Mouse (Mus musculus) heart, postnatal 0 days (tissue): ENCODE measurements around the gene Cdc42ep2. TPM values are rescaled to one million over a fixed set of nuclear protein-coding genes. Genes with fewer than 3 reads are reported as not detected.
"Not testable (repeated sequence)": the region's sequence is repeated elsewhere in the genome, so short reads cannot be mapped to it uniquely, and the experiment has no call there.

ENCODE experiments used
- ATAC-seq: fragments of 200-750 bp; cut with Nextera tagmentation; 2 replicates; pipeline ENCODE4 v1.8.0; 2017; ENCODE audit warnings: low read depth, moderate number of reproducible peaks, moderate library complexity; ENCODE audit not compliant: insufficient read depth
- DNase-seq: peaks from one replicate; pipeline ENCODE4 v3.0.0-alpha.2; 2016; ENCODE audit warnings: low spot score
- H3K27ac ChIP-seq: fragments of 300-500 bp; sonication (generic); 2 replicates; pipeline ENCODE4 v1.5.1; 2014; ENCODE audit warnings: low read depth, mild to moderate bottlenecking
- H3K27me3 ChIP-seq: fragments of 300-500 bp; sonication (generic); 2 replicates; pipeline ENCODE4 v1.6.1; 2014; ENCODE audit warnings: low read length, mixed read lengths; ENCODE audit not compliant: control insufficient read depth, insufficient read depth
- H3K36me3 ChIP-seq: fragments of 300-500 bp; sonication (generic); replicated peaks from 2 replicates; pipeline ENCODE4 v1.6.1; 2014; ENCODE audit warnings: low read length, mixed read lengths; ENCODE audit not compliant: control insufficient read depth, insufficient read depth
- H3K4me1 ChIP-seq: fragments of 300-500 bp; sonication (generic); 2 replicates; pipeline ENCODE4 v1.6.1; 2014; ENCODE audit warnings: antibody characterized with exemption; ENCODE audit not compliant: control insufficient read depth, insufficient read depth
- H3K4me2 ChIP-seq: fragments of 300-500 bp; sonication (generic); 2 replicates; pipeline ENCODE4 v1.6.1; 2014; ENCODE audit warnings: low read depth, mild to moderate bottlenecking, low read length, moderate library complexity
- H3K4me3 ChIP-seq: fragments of 300-500 bp; sonication (generic); 2 replicates; pipeline ENCODE4 v1.5.1; 2014; ENCODE audit warnings: low read depth, low read length
- H3K9ac ChIP-seq: fragments of 300-500 bp; sonication (generic); replicated peaks from 2 replicates; pipeline ENCODE4 v1.6.1; 2014; ENCODE audit warnings: low read depth, low read length, mixed read lengths
- H3K9me3 ChIP-seq: fragments of 300-500 bp; sonication (generic); replicated peaks from 2 replicates; pipeline ENCODE4 v1.6.1; 2016; ENCODE audit warnings: low read length; ENCODE audit not compliant: control insufficient read depth
- CTCF ChIP-seq: IDR thresholded peaks from 2 replicates; pipeline ENCODE4 v1.5.1; 2016; ENCODE audit warnings: antibody characterized with exemption, control low read depth, low read depth
- EP300 ChIP-seq: IDR thresholded peaks from 2 replicates; pipeline ENCODE4 v1.6.1; 2016; ENCODE audit warnings: antibody characterized with exemption, low read depth
- WGBS: fragments of 180-500 bp; shearing (Covaris S2); extraction: QIAGEN DNeasy Blood & Tissue Kit; methylation state at CpG from one replicate; pipeline ENCODE4 v1.1.7; 2014; 5-methylcytosine and 5-hydroxymethylcytosine counted together
- polyA plus RNA-seq: library from polyadenylated mRNA; unstranded; fragments of >200 nt; fragmentation: Nextera tagmentation; extraction: Ambion mirVana; gene quantifications from 2 replicates; pipeline ENCODE4 v1.2.1, GENCODE M21; 2015
- total RNA-seq: library from RNA; depleted of rRNA; stranded (reverse); fragments of >200 nt; gene quantifications from 2 replicates; pipeline ENCODE4 v1.2.3, GENCODE M21; 2014; ENCODE audit warnings: low replicate concordance

The Cdc42ep2 gene
- total and polyA plus RNA-seq, 2 experiments from 2014 or later: 8.8 to 17.4 TPM

GRCm38 (mm10) chr19:5885838-5886237 lies 38.8 kb downstream of the Cdc42ep2 start:
- H3K4me3 ChIP-seq: no peak overlapping the region
- no peak for TF ChIP-seq EP300
- TF ChIP-seq CTCF: peak; percentile 48
- WGBS: 67% methylated on average over 4 of the region's 4 CpGs
- H3K27me3 ChIP-seq: no peaks in the 10 kb centered on the region
- no peaks in the 10 kb centered on the region for H3K4me1 ChIP-seq
- no peaks in the 10 kb centered on the region for H3K9me3 ChIP-seq
- H3K36me3 ChIP-seq: no peaks in the 10 kb centered on the region
- H3K9ac ChIP-seq: no peak overlapping the region
- H3K27ac ChIP-seq: no peak overlapping the region
- DNase-seq (no peak), ATAC-seq (no peak)
- no peak overlapping the region for H3K4me2 ChIP-seq

GRCm38 (mm10) chr19:5883935-5884334 lies 40.7 kb downstream of the Cdc42ep2 start:
- no peak overlapping the region for H3K27ac ChIP-seq

GRCm38 (mm10) chr19:5882079-5882478 lies 42.5 kb downstream of the Cdc42ep2 start:
- DNase-seq, H3K27ac ChIP-seq, H3K4me2 ChIP-seq, ATAC-seq, H3K9ac ChIP-seq, H3K27me3 ChIP-seq, H3K36me3 ChIP-seq, H3K9me3 ChIP-seq, H3K4me3 ChIP-seq, H3K4me1 ChIP-seq: not testable (repeated sequence)
- WGBS: 64% methylated on average over 5 of the region's 5 CpGs

More at GRCm38 (mm10) chr19:5883935-5884334, 40.7 kb downstream of the Cdc42ep2 start:
- DNase-seq: no peak
- 32% methylated on average over 1 of the region's 1 CpGs for WGBS
- Histone ChIP-seq H3K9ac (no peak overlapping the region), H3K27me3 (no peaks in the 10 kb centered on the region), H3K4me3 (no peak overlapping the region), H3K36me3 (no peaks in the 10 kb centered on the region), H3K4me1 (no peaks in the 10 kb centered on the region), H3K9me3 (no peaks in the 10 kb centered on the region), H3K4me2 (no peak overlapping the region)
- ATAC-seq: no peak
- TF ChIP-seq CTCF (no peak), EP300 (no peak)

- DNase-seq: no peak
- Histone ChIP-seq H3K27me3 (no peaks in the 10 kb centered on the region), H3K4me3 (no peak overlapping the region), H3K36me3 (no peaks in the 10 kb centered on the region), H3K4me1 (0 out of 2 replicates have a peak, but pooled peaks cover 6% of the 10 kb centered on the region), H3K9me3 (no peaks in the 10 kb centered on the region), H3K27ac (no peak overlapping the region), H3K9ac (no peak overlapping the region), H3K4me2 (no peak overlapping the region)
- ATAC-seq: no peak
- TF ChIP-seq CTCF: no peak
- 91% methylated on average over 6 of the region's 6 CpGs for WGBS
These were observed 43.5 kb downstream of the Cdc42ep2 start for GRCm38 (mm10) chr19:5881155-5881554.

GRCm38 (mm10) chr19:5879735-5880134 lies 44.9 kb downstream of the Cdc42ep2 start:
- Histone ChIP-seq H3K27me3 (no peaks in the 10 kb centered on the region), H3K4me2 (no peak overlapping the region), H3K9ac (no peak overlapping the region), H3K9me3 (no peaks in the 10 kb centered on the region), H3K4me1 (0 out of 2 replicates have a peak, but pooled peaks cover 6% of the 10 kb centered on the region), H3K27ac (no peak overlapping the region), H3K4me3 (no peak overlapping the region), H3K36me3 (no peaks in the 10 kb centered on the region)
- no peak for DNase-seq
- 85% methylated on average over 7 of the region's 7 CpGs for WGBS
- TF ChIP-seq CTCF (no peak), EP300 (no peak)
- no peak for ATAC-seq

GRCm38 (mm10) chr19:5878916-5879315 lies 45.7 kb downstream of the Cdc42ep2 start:
- H3K36me3 ChIP-seq: no peaks in the 10 kb centered on the region
- ATAC-seq: no peak
- H3K9ac ChIP-seq: peak overlapping the region; percentile 47
- no peak for DNase-seq
- no peaks in the 10 kb centered on the region for H3K9me3 ChIP-seq
- H3K4me3 ChIP-seq: no peak overlapping the region
- H3K27me3 ChIP-seq: no peaks in the 10 kb centered on the region
- TF ChIP-seq EP300 (no peak), CTCF (no peak)
- WGBS: 68% methylated on average over 3 of the region's 3 CpGs
- H3K27ac ChIP-seq: peak overlapping the region; percentile 91; the same call in 1 of the 2 replicates
- 0 out of 2 replicates have a peak, but pooled peaks cover 6% of the 10 kb centered on the region for H3K4me1 ChIP-seq
- H3K4me2 ChIP-seq: peak overlapping the region; percentile 52
